ENCODE assay signal across 13 mouse cellular contexts in genomic region chr3:60531286-60531685, GRCm38 (mm10). TPM values are rescaled to one million over a fixed set of nuclear protein-coding genes. Genes with fewer than 3 reads are reported as not detected.
A peak's percentile ranks its signal among the peaks of the same experiment; 100 is the strongest.
DNase-seq lines count a peak whose midpoint lies in the region; ATAC-seq and TF ChIP-seq lines count a peak whose summit lies in the region.
"Had no signal": no experiment of that assay in that cellular context is flagged by ENCODE, and none has a peak within 500 bp of the region (broad histone marks: within the 10 kb centered on the region; RNA-seq: fewer than 3 reads in every experiment).

No protein-coding gene starts in this region.

- 63% methylated on average over 5 of the region's 5 CpGs for WGBS in heart, embryonic 11.5 days (ENCODE audit: insufficient replicate concordance)
- WGBS in lung, embryonic 15.5 days: 47% methylated on average over 5 of the region's 5 CpGs
- WGBS in midbrain, embryonic 16.5 days: 65% methylated on average over 5 of the region's 5 CpGs

- peaks cover 36% of the 10 kb centered on the region for H3K4me1 ChIP-seq in heart, embryonic 11.5 days (ENCODE audit: control insufficient read depth, insufficient read depth, low read length)
- peaks cover 53% of the 10 kb centered on the region for H3K4me1 ChIP-seq in lung, embryonic 15.5 days
- peaks cover 6% of the 10 kb centered on the region for H3K4me1 ChIP-seq in embryonic fibroblast, embryonic 13.5 days (ENCODE audit: control insufficient read depth, insufficient read depth, low read length)
- H3K4me1 ChIP-seq in midbrain, embryonic 16.5 days (ENCODE audit: control insufficient read depth, insufficient read depth, low read length): peaks cover 34% of the 10 kb centered on the region

- H3K4me3 ChIP-seq in heart, embryonic 11.5 days (ENCODE audit: low read depth, low read length): no peak overlapping the region
- H3K4me3 ChIP-seq in lung, embryonic 15.5 days: peak overlapping the region; percentile 14; the same call in 1 of the 2 replicates
- H3K4me3 ChIP-seq in embryonic fibroblast, embryonic 13.5 days (ENCODE audit: insufficient read depth, low read length): no peak overlapping the region
- H3K4me3 ChIP-seq in midbrain, embryonic 16.5 days (ENCODE audit: low read depth, low read length): 0 out of 2 replicates have a peak overlapping the region, but pooled peaks have one; percentile 3
- H3K4me3 ChIP-seq: midbrain, embryonic 12.5 days had no signal

- TF ChIP-seq CTCF in embryonic fibroblast, embryonic 13.5 days (IDR thresholded peaks at IDR 0.05; ENCODE audit: borderline replicate concordance, insufficient read depth, low read length): no peak

- H3K9ac ChIP-seq in heart, embryonic 11.5 days (ENCODE audit: low read depth, low read length): no peak overlapping the region
- H3K9ac ChIP-seq in lung, embryonic 15.5 days: no peak overlapping the region
- no peak overlapping the region for H3K9ac ChIP-seq in midbrain, embryonic 16.5 days (ENCODE audit: low read depth, low read length)
- H3K9ac ChIP-seq: midbrain, embryonic 12.5 days had no signal

- no peak for ATAC-seq in heart, embryonic 11.5 days (replicated peaks; ENCODE audit: insufficient number of reproducible peaks, low FRiP score, low TSS enrichment)
- ATAC-seq in lung, embryonic 15.5 days (ENCODE audit: borderline replicate concordance, extremely low read depth, low FRiP score, low TSS enrichment): no peak
- no peak for ATAC-seq in midbrain, embryonic 16.5 days

- no peak for DNase-seq in heart, adult 9 months (ENCODE audit: low spot score in 2 of 2)
- no peak for DNase-seq in lung, postnatal 4 days
- no peak for DNase-seq in spleen, postnatal 10 days (ENCODE audit: low spot score in 2 of 2)
- no peak for DNase-seq in layer of hippocampus, adult 9-10 months (ENCODE audit: low spot score)
- DNase-seq: adrenal gland, adult 2 months; gastrocnemius, postnatal 36 days; right cerebral cortex, postnatal 4 days; thymus, adult 18-20 months had no signal

- H3K9me3 ChIP-seq in heart, embryonic 11.5 days (replicated peaks; ENCODE audit: control insufficient read depth, low read length): no peaks in the 10 kb centered on the region
- no peaks in the 10 kb centered on the region for H3K9me3 ChIP-seq in lung, embryonic 15.5 days
- no peaks in the 10 kb centered on the region for H3K9me3 ChIP-seq in midbrain, embryonic 16.5 days (replicated peaks; ENCODE audit: control insufficient read depth, low read length, poor library complexity, severe bottlenecking)
- H3K9me3 ChIP-seq: midbrain, embryonic 12.5 days had no signal

- H3K27me3 ChIP-seq in heart, embryonic 11.5 days (ENCODE audit: control insufficient read depth, insufficient read depth, low read length): no peaks in the 10 kb centered on the region
- H3K27me3 ChIP-seq in lung, embryonic 15.5 days: no peaks in the 10 kb centered on the region
- H3K27me3 ChIP-seq in midbrain, embryonic 16.5 days (ENCODE audit: control insufficient read depth, insufficient read depth, low read depth, low read length): no peaks in the 10 kb centered on the region
- H3K27me3 ChIP-seq: midbrain, embryonic 12.5 days had no signal

- peak overlapping the region; percentile 38 for H3K4me2 ChIP-seq in heart, embryonic 11.5 days
- peak overlapping the region; percentile 44 for H3K4me2 ChIP-seq in lung, embryonic 15.5 days
- peak overlapping the region; percentile 53 for H3K4me2 ChIP-seq in midbrain, embryonic 16.5 days (ENCODE audit: low read length)
- H3K4me2 ChIP-seq: midbrain, embryonic 12.5 days had no signal

- TF ChIP-seq POLR2A in embryonic fibroblast, embryonic 13.5 days (IDR thresholded peaks at IDR 0.05; ENCODE audit: low read depth, low read length): no peak

- H3K27ac ChIP-seq in heart, embryonic 11.5 days (ENCODE audit: low read depth, low read length): no peak overlapping the region
- peak overlapping the region; percentile 78 for H3K27ac ChIP-seq in lung, embryonic 15.5 days
- H3K27ac ChIP-seq in embryonic fibroblast, embryonic 13.5 days (ENCODE audit: insufficient read depth, low read length): peak overlapping the region; percentile 83
- no peak overlapping the region for H3K27ac ChIP-seq in midbrain, embryonic 16.5 days (ENCODE audit: low read length)
- H3K27ac ChIP-seq: midbrain, embryonic 12.5 days had no signal

- H3K36me3 ChIP-seq in heart, embryonic 11.5 days (ENCODE audit: control insufficient read depth, insufficient read depth, low read length): no peaks in the 10 kb centered on the region
- H3K36me3 ChIP-seq in lung, embryonic 15.5 days: 0 out of 2 replicates have a peak, but pooled peaks cover 3% of the 10 kb centered on the region
- H3K36me3 ChIP-seq in midbrain, embryonic 16.5 days (ENCODE audit: control insufficient read depth, insufficient read depth, low read length): no peaks in the 10 kb centered on the region
- H3K36me3 ChIP-seq: midbrain, embryonic 12.5 days had no signal

RNA-seq across cellular contexts. Expression of gene Mbnl1, which starts 58.7 kb away (rescaled TPM):
- 76.6 and 101 TPM in 2 replicates for polyA plus RNA-seq in heart, embryonic 11.5 days (2014; fragmentation: Nextera tagmentation; extraction: Ambion mirVana)
- 168 and 169 TPM in 2 replicates for polyA plus RNA-seq in lung, embryonic 15.5 days (2015; fragmentation: Nextera tagmentation; extraction: Ambion mirVana)
- 191 and 192 TPM in 2 replicates for polyA plus RNA-seq in embryonic fibroblast, embryonic 13.5 days (2011; ENCODE audit: insufficient read length, low read depth, missing spikeins)
- 46.8 and 48.7 TPM in 2 replicates for polyA plus RNA-seq in midbrain, embryonic 16.5 days (2015; fragmentation: Nextera tagmentation; extraction: Ambion mirVana)

Comparison
In these comparisons a context has a peak if more than half of its experiments do, and no peak if none do; other contexts are left out.
1. H3K27ac ChIP-seq: peak in lung, embryonic 15.5 days (single experiment) and embryonic fibroblast, embryonic 13.5 days (single experiment); none in heart, embryonic 11.5 days (single experiment) and midbrain, embryonic 16.5 days (single experiment).
2. H3K4me3 ChIP-seq: peak in lung, embryonic 15.5 days (single experiment) and midbrain, embryonic 16.5 days (single experiment); none in heart, embryonic 11.5 days (single experiment) and embryonic fibroblast, embryonic 13.5 days (single experiment).
3. Peak in every context shown above with its lines, with median percentiles within 50 percentile points of each other: H3K4me2 ChIP-seq.